Comparison of ENCODE assay signal across 26 mouse cellular contexts in the genomic region with DNA sequence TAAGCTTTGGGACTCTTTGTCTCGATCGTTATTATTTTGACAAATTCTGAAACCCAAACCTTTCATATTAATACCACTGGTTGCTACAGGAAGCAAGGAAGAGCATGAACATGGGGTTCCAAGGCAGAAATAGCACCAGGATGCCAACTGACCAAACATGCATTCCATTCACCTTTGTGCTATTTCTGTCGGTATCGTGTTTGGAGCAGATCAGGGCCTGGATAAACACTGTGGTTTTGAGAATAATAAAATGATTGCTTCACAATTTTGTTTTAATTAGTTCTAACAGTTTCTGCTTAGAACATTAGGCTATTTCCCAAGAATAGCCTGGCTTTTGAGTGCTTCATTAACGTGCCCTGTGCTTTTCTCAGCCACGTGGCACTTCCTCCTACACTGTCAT.
DNase-seq lines count a peak whose midpoint lies in the region; TF ChIP-seq lines count a peak whose summit lies in the region.
"Had no signal": no experiment of that assay in that cellular context is flagged by ENCODE, and none has a peak within 500 bp of the region (broad histone marks: within the 10 kb centered on the region; RNA-seq: fewer than 3 reads in every experiment).

No protein-coding gene starts in this region.

- no peak overlapping the region for H3K4me3 ChIP-seq in layer of hippocampus, adult 2 months
- H3K4me3 ChIP-seq: embryonic facial prominence, embryonic 10.5 days; embryonic facial prominence, embryonic 13.5 days; erythroblast, embryonic 14.5 days; forebrain, embryonic 10.5 days; heart, embryonic 13.5 days; hindbrain, embryonic 12.5 days; hindbrain, embryonic 15.5 days had no signal

- no peak for TF ChIP-seq CTCF in layer of hippocampus, adult 2 months (conservative IDR thresholded peaks at IDR 0.05)

- H3K27ac ChIP-seq in layer of hippocampus, adult 2 months, result peak overlapping the region; percentile 74
- H3K27ac ChIP-seq: embryonic facial prominence, embryonic 10.5 days; embryonic facial prominence, embryonic 13.5 days; forebrain, embryonic 10.5 days; heart, embryonic 13.5 days; hindbrain, embryonic 12.5 days; hindbrain, embryonic 15.5 days had no signal

- peak; percentile 79 for DNase-seq in heart, adult 11 months
- DNase-seq in heart, adult 8-10 months (ENCODE audit: low spot score), result no peak
- no peak for DNase-seq in layer of hippocampus, adult 2 months (ENCODE audit: low spot score in 2 of 2)
- DNase-seq in layer of hippocampus, adult 11-12 months (ENCODE audit: low spot score), result no peak
- DNase-seq in gonadal fat pad, adult 2 months (ENCODE audit: low read depth), result peak; percentile 14
- DNase-seq in kidney, postnatal 14 days, result no peak
- no peak for DNase-seq in urinary bladder, postnatal 14 days (ENCODE audit: low spot score)
- DNase-seq: adrenal gland, adult 8-10 months; adrenal gland, postnatal 25 days; B cell, adult 2 months; cerebellum, adult 11-12 months; cerebellum, adult 8-10 months; cerebellum, postnatal 10 days; cerebellum, postnatal 36 days; embryo, embryonic 11 days; forebrain, postnatal 0 days; gastrocnemius, postnatal 10 days; gastrocnemius, postnatal 36 days; heart, adult 18-20 months had no signal

Comparison
In these comparisons a context has a peak if more than half of its experiments do, and no peak if none do; other contexts are left out.
1. DNase-seq: peak in heart, adult 11 months (single experiment) and gonadal fat pad, adult 2 months (single experiment); none in heart, adult 8-10 months (single experiment), layer of hippocampus, adult 2 months (0 of 2), layer of hippocampus, adult 11-12 months (single experiment), kidney, postnatal 14 days (single experiment) and urinary bladder, postnatal 14 days (single experiment).